Mouse (Mus musculus): ENCODE results near the gene Nfkbie.

- no peak for TF ChIP-seq CTCF (IDR thresholded peaks at IDR 0.05; ENCODE audit: borderline replicate concordance, insufficient read depth, low read length)
- TF ChIP-seq POLR2A (IDR thresholded peaks at IDR 0.05; ENCODE audit: low read depth, low read length), result no peak
These were observed 44.8 kb downstream of the Nfkbie start for GRCm38 (mm10) chr17:45600267-45600666.

Measured in embryonic fibroblast, embryonic 13.5 days (primary cell).